Mouse (Mus musculus) liver, adult 2 months (tissue): ENCODE data around the gene Pou1f1.

ENCODE experiments used
- CTCF ChIP-seq: fragments of 200-500 bp; IDR thresholded peaks from 2 replicates; pipeline ENCODE4 v1.5.1; 2011; ENCODE audit warnings: low read depth, low read length, control low read depth
- POLR2A ChIP-seq: fragments of 200-500 bp; IDR thresholded peaks from 2 replicates; pipeline ENCODE4 v1.6.1; 2011; ENCODE audit warnings: low read length, control low read depth; ENCODE audit not compliant: insufficient read depth; ENCODE audit errors: extremely low read depth

DNA sequence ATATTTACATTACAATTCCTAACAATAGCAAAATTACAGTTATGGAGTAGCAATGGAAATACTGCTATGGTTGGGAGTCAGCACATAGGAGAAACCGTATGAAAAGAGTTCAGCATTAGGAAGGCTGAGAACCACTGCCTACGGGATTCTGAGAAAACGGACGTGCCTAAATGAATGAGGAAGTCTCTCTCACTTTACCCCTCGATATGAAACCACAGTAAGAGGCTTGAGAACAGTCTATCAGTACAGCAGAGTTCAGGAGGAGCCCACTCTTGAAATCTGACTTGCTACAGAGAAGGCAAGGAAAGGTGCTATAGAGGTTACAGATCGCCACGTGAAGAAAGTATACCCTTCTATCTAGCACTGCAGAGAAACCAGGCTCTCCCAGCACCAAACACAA, 28.6 kb downstream of the Pou1f1 start:
- TF ChIP-seq CTCF (no peak), POLR2A (no peak)
